Mouse (Mus musculus) midbrain, embryonic 12.5 days (tissue): ENCODE data around the gene Aloxe3. TPM values are rescaled to one million over a fixed set of nuclear protein-coding genes. Genes with fewer than 3 reads are reported as not detected.
A peak's percentile ranks its signal among the peaks of the same experiment; 100 is the strongest.
"Not testable (repeated sequence)": the region's sequence is repeated elsewhere in the genome, so short reads cannot be mapped to it uniquely, and the experiment has no call there.

ENCODE experiments used
- ATAC-seq: fragments of 200-750 bp; cut with Nextera tagmentation; 2 replicates; pipeline ENCODE4 v1.8.0; 2017; ENCODE audit warnings: low read depth, moderate TSS enrichment, moderate library complexity; ENCODE audit not compliant: low FRiP score
- H3K27ac ChIP-seq: fragments of 300-500 bp; sonication (generic); replicated peaks from 2 replicates; pipeline ENCODE4 v1.5.1; 2016; ENCODE audit warnings: mild to moderate bottlenecking
- H3K27me3 ChIP-seq: fragments of 300-500 bp; sonication (generic); 2 replicates; pipeline ENCODE4 v1.6.1; 2016; ENCODE audit warnings: mild to moderate bottlenecking
- H3K36me3 ChIP-seq: fragments of 300-500 bp; sonication (generic); 2 replicates; pipeline ENCODE4 v1.6.1; 2016
- H3K4me1 ChIP-seq: fragments of 300-500 bp; sonication (generic); 2 replicates; pipeline ENCODE4 v1.6.1; 2016
- H3K4me2 ChIP-seq: fragments of 300-500 bp; sonication (generic); replicated peaks from 2 replicates; pipeline ENCODE4 v1.6.1; 2016; ENCODE audit warnings: mild to moderate bottlenecking, moderate library complexity
- H3K4me3 ChIP-seq: fragments of 300-500 bp; sonication (generic); 2 replicates; pipeline ENCODE4 v1.5.1; 2016; ENCODE audit warnings: mild to moderate bottlenecking
- H3K9ac ChIP-seq: fragments of 300-500 bp; sonication (generic); replicated peaks from 2 replicates; pipeline ENCODE4 v1.6.1; 2016; ENCODE audit warnings: mild to moderate bottlenecking, moderate library complexity
- H3K9me3 ChIP-seq: fragments of 300-500 bp; sonication (generic); 2 replicates; pipeline ENCODE4 v1.6.1; 2016; ENCODE audit warnings: mild to moderate bottlenecking
- WGBS: fragments of 180-500 bp; shearing (Covaris S2); methylation state at CpG from one replicate; pipeline ENCODE4 v1.1.7; 2016; 5-methylcytosine and 5-hydroxymethylcytosine counted together
- polyA plus RNA-seq: library from polyadenylated mRNA; unstranded; fragments of >200 nt; fragmentation: Nextera tagmentation; extraction: Ambion mirVana; gene quantifications from 2 replicates; pipeline ENCODE4 v1.2.1, GENCODE M21; 2016

Gene Aloxe3
- polyA plus RNA-seq, 1 experiment from 2014 or later: 0.66 TPM

DNA sequence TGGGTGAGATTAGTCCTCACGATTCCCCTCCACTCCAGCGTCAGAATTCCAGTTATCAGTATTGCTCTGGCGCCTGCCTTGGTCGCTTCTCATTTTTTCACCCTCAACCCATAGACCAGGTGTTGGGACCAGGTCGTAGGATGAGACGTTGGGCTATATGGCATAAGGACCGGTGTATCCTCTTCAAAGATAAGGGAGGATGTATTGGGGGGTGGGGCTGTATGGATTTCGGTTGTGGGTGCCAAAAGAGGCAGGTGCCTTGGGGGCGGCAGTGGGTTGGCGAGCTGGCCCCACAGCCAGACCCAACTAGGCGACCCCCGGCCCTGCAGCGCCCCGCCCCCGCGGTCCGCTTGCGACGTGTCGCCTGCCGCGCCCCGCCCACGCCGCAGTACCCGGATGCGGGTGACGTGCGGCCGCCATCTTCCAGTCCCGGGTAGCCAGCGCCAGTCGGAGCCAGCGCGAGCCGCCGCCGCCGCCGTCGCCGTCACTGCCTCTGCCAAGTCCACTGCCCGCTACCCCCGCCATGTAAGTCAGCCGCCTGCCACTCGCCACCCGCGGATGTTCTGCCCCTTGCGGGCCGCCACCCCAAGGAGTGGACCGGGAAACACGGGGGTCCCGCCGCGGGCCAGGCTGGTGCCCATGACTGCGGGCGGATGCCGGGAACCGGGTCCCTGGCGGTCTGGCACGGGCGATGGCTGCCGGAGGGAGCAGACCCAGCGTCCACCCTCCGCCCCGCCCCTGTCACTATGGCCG, 37.4 kb upstream of the Aloxe3 start, which contains the start of gene Vamp2:
Vamp2 (plus strand) TSS at position 388 of the 753 bp plus-strand sequence.
- ATAC-seq: peak; percentile 83
- H3K4me2 ChIP-seq: peak within 1 kb of the TSS; percentile 83
- no peaks in the 10 kb centered on the region for H3K27me3 ChIP-seq
- peak within 1 kb of the TSS; percentile 96 for H3K27ac ChIP-seq
- H3K4me1 ChIP-seq: peaks cover 34% of the 10 kb centered on the region
- peaks cover 29% of the 10 kb centered on the region for H3K36me3 ChIP-seq
- WGBS: 2% methylated on average over 54 of the region's 67 CpGs
- H3K9ac ChIP-seq: peak within 1 kb of the TSS; percentile 99
- H3K4me3 ChIP-seq: peak within 1 kb of the TSS; percentile 99
- no peaks in the 10 kb centered on the region for H3K9me3 ChIP-seq

DNA sequence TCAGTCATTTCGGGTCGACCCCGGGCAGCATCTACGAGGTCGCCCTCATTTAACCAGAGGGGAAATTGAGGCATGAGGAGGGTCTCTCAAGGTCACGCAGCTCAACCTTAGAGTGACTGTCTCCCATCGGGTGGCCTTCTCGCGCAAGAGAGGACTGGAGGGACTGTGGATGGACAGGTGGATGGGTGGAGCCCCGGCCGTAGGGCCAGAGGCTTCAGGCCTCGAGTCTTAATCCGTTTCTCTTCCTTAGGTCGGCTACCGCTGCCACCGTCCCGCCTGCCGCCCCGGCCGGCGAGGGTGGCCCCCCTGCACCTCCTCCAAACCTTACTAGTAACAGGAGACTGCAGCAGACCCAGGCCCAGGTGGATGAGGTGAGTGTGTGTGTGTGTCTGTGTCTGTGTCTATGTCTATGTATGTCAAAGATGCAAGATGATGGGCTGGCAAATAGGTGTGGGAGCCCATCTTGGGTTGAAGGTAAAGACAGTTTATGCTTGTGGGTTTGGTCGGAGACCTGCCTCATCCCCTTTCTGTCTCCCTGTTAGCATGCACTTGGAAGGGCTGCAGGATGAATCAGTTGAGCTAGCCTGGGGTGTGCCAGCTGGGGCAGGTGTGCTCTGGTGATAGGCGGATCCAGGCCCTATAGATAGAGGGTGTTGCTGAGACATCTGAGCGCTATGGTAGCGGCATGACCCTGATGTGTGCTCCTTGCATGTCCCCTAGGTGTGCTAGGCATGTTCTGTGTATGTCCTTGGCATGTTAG, 36.7 kb upstream of the Aloxe3 start:
- Histone ChIP-seq H3K27me3 (no peaks in the 10 kb centered on the region), H3K4me1 (peaks cover 34% of the 10 kb centered on the region), H3K9me3 (no peaks in the 10 kb centered on the region), H3K4me2 (peak overlapping the region; percentile 83), H3K4me3 (peak overlapping the region; percentile 99), H3K9ac (peak overlapping the region; percentile 99), H3K36me3 (peaks cover 29% of the 10 kb centered on the region), H3K27ac (peak overlapping the region; percentile 96)
- 11% methylated on average over 25 of the region's 25 CpGs for WGBS
- peak; percentile 42; the same call in 1 of the 2 replicates for ATAC-seq

DNA sequence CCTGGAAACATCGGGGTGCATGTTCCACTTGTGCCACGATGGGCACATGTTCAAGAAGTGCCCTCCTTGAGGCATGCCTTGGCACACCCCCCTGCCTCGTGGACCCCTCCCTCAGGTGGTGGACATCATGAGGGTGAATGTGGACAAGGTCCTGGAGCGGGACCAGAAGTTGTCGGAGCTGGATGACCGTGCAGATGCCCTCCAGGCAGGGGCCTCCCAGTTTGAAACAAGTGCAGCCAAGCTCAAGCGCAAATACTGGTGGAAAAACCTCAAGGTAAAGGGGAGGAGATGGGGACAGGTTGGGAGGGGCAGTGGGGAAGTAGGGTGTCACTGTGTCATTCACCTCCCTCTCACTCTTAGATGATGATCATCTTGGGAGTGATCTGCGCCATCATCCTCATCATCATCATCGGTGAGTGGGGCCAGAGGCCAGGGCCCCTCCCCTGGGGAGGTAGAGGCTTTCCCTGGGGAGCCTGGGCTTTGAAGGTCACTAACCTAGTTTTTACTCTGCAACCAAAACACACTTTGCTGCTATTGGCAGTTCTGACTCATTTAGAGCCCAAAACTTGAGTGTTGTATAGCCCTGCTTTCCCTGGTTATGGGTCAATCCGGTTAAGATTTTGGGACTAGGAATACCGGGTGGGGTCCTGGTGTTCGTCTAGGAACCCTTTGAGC, 35.9 kb upstream of the Aloxe3 start:
- Histone ChIP-seq H3K27ac (0 out of 2 replicates have a peak overlapping the region, but pooled peaks have one; percentile 96), H3K4me1 (peaks cover 39% of the 10 kb centered on the region), H3K27me3 (no peaks in the 10 kb centered on the region), H3K36me3 (peaks cover 29% of the 10 kb centered on the region), H3K4me2 (peak overlapping the region; percentile 83), H3K9ac (peak overlapping the region; percentile 99), H3K9me3 (no peaks in the 10 kb centered on the region), H3K4me3 (peak overlapping the region; percentile 99)
- ATAC-seq: no peak
- WGBS: 93% methylated on average over 12 of the region's 12 CpGs

GRCm38 (mm10) chr11:69090367-69090766, 35.3 kb upstream of the Aloxe3 start:
- WGBS: 69% methylated on average over 6 of the region's 6 CpGs
- Histone ChIP-seq H3K4me3 (no peak overlapping the region), H3K4me2 (no peak overlapping the region), H3K27ac (no peak overlapping the region), H3K9ac (peak overlapping the region; percentile 31; the same call in 1 of the 2 replicates), H3K9me3 (no peaks in the 10 kb centered on the region), H3K36me3 (peaks cover 29% of the 10 kb centered on the region), H3K4me1 (peaks cover 41% of the 10 kb centered on the region), H3K27me3 (no peaks in the 10 kb centered on the region)
- no peak for ATAC-seq

- no peak overlapping the region for H3K4me3 ChIP-seq
Measured at GRCm38 (mm10) chr11:69091566-69092385, 33.9 kb upstream of the Aloxe3 start.

DNA sequence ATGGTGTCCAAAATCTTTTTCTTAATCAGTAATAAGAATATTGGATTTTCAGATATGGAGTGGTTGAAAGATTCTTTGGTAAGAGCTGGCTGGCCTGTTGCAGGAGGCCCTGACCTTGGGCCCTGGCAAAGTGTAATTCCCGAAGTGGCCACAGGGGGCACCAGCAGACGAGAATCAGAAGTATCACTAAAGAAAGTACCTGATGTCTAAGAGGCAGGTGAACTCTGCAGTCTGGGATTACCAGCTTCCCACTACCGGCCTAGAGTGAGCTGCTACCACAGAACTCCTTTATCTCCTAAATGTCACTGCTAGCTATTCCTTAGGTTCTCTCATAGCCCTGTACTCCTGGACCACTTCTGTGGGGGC, 33.3 kb upstream of the Aloxe3 start:
- no peak for ATAC-seq
- 9% methylated on average over 3 of the region's 3 CpGs for WGBS

More at GRCm38 (mm10) chr11:69091566-69092385, 33.9 kb upstream of the Aloxe3 start:
- 58% methylated on average over 7 of the region's 7 CpGs for WGBS
- Histone ChIP-seq H3K27me3 (peaks cover 6% of the 10 kb centered on the region), H3K4me2 (no peak overlapping the region), H3K9ac (no peak overlapping the region), H3K4me1 (peaks cover 53% of the 10 kb centered on the region), H3K9me3 (no peaks in the 10 kb centered on the region), H3K36me3 (peaks cover 29% of the 10 kb centered on the region), H3K27ac (no peak overlapping the region)
- no peak for ATAC-seq

GRCm38 (mm10) chr11:69092871-69093270, 32.8 kb upstream of the Aloxe3 start:
- WGBS: 80% methylated on average over 4 of the region's 4 CpGs
- H3K4me3 ChIP-seq: no peak overlapping the region
- no peak overlapping the region for H3K9ac ChIP-seq
- H3K36me3 ChIP-seq: peaks cover 29% of the 10 kb centered on the region
- H3K9me3 ChIP-seq: no peaks in the 10 kb centered on the region
- no peak for ATAC-seq
- no peak overlapping the region for H3K27ac ChIP-seq
- peaks cover 61% of the 10 kb centered on the region for H3K4me1 ChIP-seq
- H3K27me3 ChIP-seq: peaks cover 6% of the 10 kb centered on the region
- no peak overlapping the region for H3K4me2 ChIP-seq

More for the DNA sequence above, 33.3 kb upstream of the Aloxe3 start:
- Histone ChIP-seq H3K27ac (no peak overlapping the region), H3K4me1 (peaks cover 59% of the 10 kb centered on the region), H3K4me3 (no peak overlapping the region), H3K9me3 (no peaks in the 10 kb centered on the region), H3K36me3 (peaks cover 29% of the 10 kb centered on the region), H3K4me2 (no peak overlapping the region), H3K27me3 (peaks cover 6% of the 10 kb centered on the region), H3K9ac (no peak overlapping the region)

DNA sequence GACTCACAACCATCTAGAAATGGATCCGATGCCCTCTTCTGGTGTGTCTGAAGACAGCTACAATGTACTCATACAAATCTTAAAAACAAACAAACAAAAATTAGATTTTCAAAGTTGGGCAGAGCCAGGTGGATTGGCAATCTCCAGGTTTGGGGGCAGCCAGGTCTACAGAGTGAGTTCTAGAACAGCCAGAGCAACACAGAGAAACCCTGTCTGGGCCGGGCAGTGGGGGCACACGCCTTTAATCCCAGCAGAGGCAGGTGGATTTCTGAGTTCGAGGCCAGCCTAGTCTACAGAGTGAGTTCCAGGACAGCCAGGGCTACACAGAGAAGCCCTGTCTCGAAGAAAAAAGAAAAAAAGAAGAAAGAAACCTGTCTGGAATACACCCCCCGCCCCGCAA, 31.8 kb upstream of the Aloxe3 start:
- not testable (repeated sequence) for H3K4me3 ChIP-seq, H3K4me2 ChIP-seq, ATAC-seq, H3K27me3 ChIP-seq, H3K9ac ChIP-seq, H3K27ac ChIP-seq, H3K9me3 ChIP-seq
- peaks cover 70% of the 10 kb centered on the region for H3K4me1 ChIP-seq
- peaks cover 29% of the 10 kb centered on the region for H3K36me3 ChIP-seq
- WGBS: 91% methylated on average over 7 of the region's 7 CpGs

GRCm38 (mm10) chr11:69094697-69095429, 30.8 kb upstream of the Aloxe3 start, which contains the start of gene Per1:
TSS of gene Per1 (plus strand) at chr11:69095217.
- H3K4me2 ChIP-seq: peak within 1 kb of the TSS; percentile 89
- H3K27ac ChIP-seq: peak within 1 kb of the TSS; percentile 63
- peaks cover 26% of the 10 kb centered on the region for H3K36me3 ChIP-seq
- H3K9ac ChIP-seq: peak within 1 kb of the TSS; percentile 56
- no peaks in the 10 kb centered on the region for H3K9me3 ChIP-seq
- H3K4me1 ChIP-seq: peaks cover 69% of the 10 kb centered on the region
- H3K27me3 ChIP-seq: peaks cover 6% of the 10 kb centered on the region
- H3K4me3 ChIP-seq: peak within 1 kb of the TSS; percentile 48
- under 1% methylated on average over 37 of the region's 37 CpGs for WGBS
- peak; percentile 90 for ATAC-seq

GRCm38 (mm10) chr11:69095511-69096231, 30.0 kb upstream of the Aloxe3 start:
- Histone ChIP-seq H3K27ac (peak overlapping the region; percentile 49; the same call in 1 of the 2 replicates), H3K4me1 (peaks cover 69% of the 10 kb centered on the region)
- no peak for ATAC-seq

More at GRCm38 (mm10) chr11:69095511-69096231, 30.0 kb upstream of the Aloxe3 start:
- peaks cover 6% of the 10 kb centered on the region for H3K27me3 ChIP-seq
- H3K4me3 ChIP-seq: peak overlapping the region; percentile 48
- H3K9me3 ChIP-seq: no peaks in the 10 kb centered on the region
- H3K9ac ChIP-seq: peak overlapping the region; percentile 56
- peaks cover 18% of the 10 kb centered on the region for H3K36me3 ChIP-seq
- 3% methylated on average over 27 of the region's 27 CpGs for WGBS
- H3K4me2 ChIP-seq: peak overlapping the region; percentile 89
